Mouse (Mus musculus) MN1 (cell line): ENCODE measurements around the gene Ctdsp2.
A peak's percentile ranks its signal among the peaks of the same experiment; 100 is the strongest.

ENCODE experiments used
- DNase-seq: peaks from one replicate; pipeline ENCODE4 v3.0.0-alpha.2; 2016; ENCODE audit warnings: low spot score

Gene Ctdsp2

GRCm38 (mm10) chr10:127042468-127043115 lies 64.1 kb downstream of the Ctdsp2 start:
- DNase-seq: peak; percentile 47

- no peak for DNase-seq
These were observed 64.7 kb downstream of the Ctdsp2 start for GRCm38 (mm10) chr10:127043187-127043586.

GRCm38 (mm10) chr10:127047954-127048353 lies 69.4 kb downstream of the Ctdsp2 start, which contains the start of gene Cyp27b1:
TSS of gene Cyp27b1 (plus strand) at chr10:127048250.
- DNase-seq: no peak

GRCm38 (mm10) chr10:127048608-127049394 lies 70.3 kb downstream of the Ctdsp2 start:
- DNase-seq: no peak
